Mouse (Mus musculus) small intestine, adult 10 weeks (tissue): ENCODE results near the gene Harbi1. TPM values are rescaled to one million over a fixed set of nuclear protein-coding genes. Genes with fewer than 3 reads are reported as not detected.

Experiments
- polyA plus RNA-seq: library from polyadenylated mRNA; stranded (reverse); fragments of 350-450 nt; fragmentation: Illumina TruSeq; extraction: RNeasy Lipid Tissue Mini Kit (QIAGEN cat#74804); gene quantifications from one replicate; pipeline ENCODE4 v1.2.3, GENCODE M21; 2014; ENCODE audit warnings: low replicate concordance

Harbi1 gene
- 10.1 TPM for polyA plus RNA-seq

GRCm38 (mm10) chr2:91710272-91711234 is at the start of gene Harbi1, which contains the start of gene Atg13:
Gene Harbi1, plus strand, starts transcription at chr2:91710852.
Gene Atg13, minus strand, starts transcription at chr2:91710576.

GRCm38 (mm10) chr2:91729971-91730821 is 19.5 kb downstream of the Harbi1 start, which contains the start of gene Ambra1:
Gene Ambra1, plus strand, starts transcription at chr2:91730134.

Other genes starting within 250 kb of the Harbi1 start
- gene Ckap5, start 184.1 kb upstream of the Harbi1 start, polyA plus RNA-seq, result 27.0 TPM
- not detected for gene F2, start 74.4 kb upstream of the Harbi1 start, polyA plus RNA-seq
- gene Zfp408, start 61.1 kb upstream of the Harbi1 start, polyA plus RNA-seq, result 2.0 TPM
- gene Arhgap1, start 61.0 kb upstream of the Harbi1 start, polyA plus RNA-seq, result 9.5 TPM
- 9.9 TPM for gene Atg13, start 276 bp upstream of the Harbi1 start, polyA plus RNA-seq
- 3.3 TPM for gene Ambra1, start 19.3 kb downstream of the Harbi1 start, polyA plus RNA-seq
- not detected for gene Chrm4, start 216.4 kb downstream of the Harbi1 start, polyA plus RNA-seq
- 0.85 TPM for gene Mdk, start 221.4 kb downstream of the Harbi1 start, polyA plus RNA-seq
- not detected for gene Gm9821, start 234.9 kb downstream of the Harbi1 start, polyA plus RNA-seq